Mouse (Mus musculus) adrenal gland, adult 18-20 months (tissue): ENCODE results near the gene Acly. TPM values are rescaled to one million over a fixed set of nuclear protein-coding genes. Genes with fewer than 3 reads are reported as not detected.

Source experiments
- DNase-seq, 2 experiments: peaks; one replicate each; pipeline ENCODE4 v3.0.0; 2021 to 2022; ENCODE audit warnings: low spot score in 2 of 2
- long read RNA-seq, 2 experiments: library from polyadenylated mRNA; stranded (forward); transcript quantifications; one replicate each; pipeline ENCODE4 v2.0.0; 2021
- total RNA-seq, 2 experiments: library from RNA; stranded (reverse); gene quantifications; 1 replicate in 1 of 2; 2 replicates in 1 of 2; pipeline ENCODE4 v1.2.3; 2021

The Acly gene
- total RNA-seq: 1,000 to 10,000 TPM; 1,875 to 2,782 TPM
- long read RNA-seq, experiment 1, full-length matches to known transcripts: 7,105 of 8,038 reads
- long read RNA-seq, experiment 1, partial matches to known transcripts: 529 of 8,038 reads
- long read RNA-seq, experiment 1, other reads (novel, unspliced or antisense): 404 of 8,038 reads
- long read RNA-seq, experiment 2, full-length matches to known transcripts: 3,663 of 5,015 reads
- long read RNA-seq, experiment 2, partial matches to known transcripts: 1,138 of 5,015 reads
- long read RNA-seq, experiment 2, other reads (novel, unspliced or antisense): 214 of 5,015 reads

DNA sequence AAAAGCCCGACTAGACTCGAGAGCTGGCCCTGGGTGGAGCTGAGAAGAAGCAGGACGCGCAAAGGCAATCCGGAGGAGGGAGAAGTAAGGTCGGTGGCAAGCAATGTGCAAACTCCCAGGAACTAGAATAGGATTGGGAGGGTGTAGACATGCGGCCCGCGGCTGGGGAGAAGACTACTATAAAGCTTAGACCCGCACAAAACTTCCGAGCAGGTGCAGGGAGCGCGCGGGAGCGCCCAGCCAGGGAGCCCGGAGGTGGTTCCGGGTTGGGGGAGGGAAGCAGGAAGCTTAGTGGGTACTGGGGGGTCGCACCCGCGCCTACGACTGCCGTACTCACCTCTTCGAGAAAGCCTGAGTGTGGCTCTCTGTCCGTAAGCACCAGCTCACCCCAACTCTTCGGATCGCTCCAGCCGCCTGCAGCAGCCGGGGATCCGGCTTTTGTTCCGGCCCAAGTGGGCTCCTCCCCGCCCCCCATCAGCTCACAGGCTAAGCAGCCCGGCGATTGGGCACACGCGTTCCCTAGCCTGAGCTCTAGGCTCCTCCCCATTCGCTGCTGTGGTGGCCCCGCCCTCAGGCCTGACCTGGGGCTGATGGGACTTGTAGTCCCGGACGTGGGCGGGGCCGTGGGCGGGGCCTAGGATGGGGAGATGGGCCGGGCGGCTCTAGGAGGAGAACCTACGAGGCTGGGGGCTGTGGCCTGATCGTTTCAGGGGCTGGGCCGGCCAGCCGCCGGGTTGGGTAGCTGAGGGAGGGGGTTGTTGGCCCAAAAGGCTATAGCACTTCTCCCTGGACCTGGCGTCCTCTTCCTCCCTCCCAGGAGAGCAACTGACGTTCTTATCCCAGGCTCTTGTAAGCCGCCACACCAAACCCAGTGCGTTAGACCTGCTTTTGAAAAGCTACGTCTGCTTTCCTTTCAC, at the start of gene Acly:
TSS of gene Acly (minus strand) at position 543 of the 917 bp plus-strand sequence.
- DNase-seq: peak; percentile 96 to 98

DNA sequence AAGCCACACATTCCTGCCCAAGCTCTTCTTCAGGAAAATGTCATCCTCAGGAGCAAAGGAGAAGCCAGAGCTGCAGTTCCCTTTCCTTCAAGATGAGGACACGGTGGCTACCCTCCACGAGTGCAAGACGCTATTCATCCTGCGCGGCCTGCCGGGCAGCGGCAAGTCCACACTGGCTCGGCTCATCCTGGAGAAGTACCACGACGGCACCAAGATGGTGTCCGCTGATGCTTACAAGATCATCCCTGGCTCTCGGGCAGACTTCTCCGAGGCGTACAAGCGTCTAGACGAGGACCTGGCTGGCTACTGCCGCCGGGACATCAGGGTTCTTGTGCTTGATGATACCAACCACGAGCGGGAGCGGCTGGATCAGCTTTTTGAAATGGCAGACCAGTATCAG, 48.5 kb upstream of the Acly start:
- DNase-seq: no peak

DNA sequence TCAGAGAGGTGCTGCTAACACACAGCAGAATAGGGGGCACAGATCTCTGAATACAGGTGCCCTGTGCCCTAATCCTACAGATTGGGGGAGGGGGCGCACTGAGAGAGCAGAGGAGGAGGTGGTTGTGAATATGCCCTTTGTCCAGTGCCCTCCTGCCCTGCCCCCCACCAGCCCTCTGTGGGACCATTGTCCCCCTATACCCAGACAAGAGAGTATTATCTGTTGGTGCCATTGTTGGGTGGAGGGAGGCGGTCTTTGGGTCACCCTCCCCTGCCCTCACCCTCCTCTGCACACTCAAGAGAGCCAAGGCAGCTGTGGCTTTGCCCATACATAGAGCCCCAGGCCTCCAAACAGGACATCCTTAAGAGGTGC, 47.7 kb upstream of the Acly start:
- no peak for DNase-seq

DNA sequence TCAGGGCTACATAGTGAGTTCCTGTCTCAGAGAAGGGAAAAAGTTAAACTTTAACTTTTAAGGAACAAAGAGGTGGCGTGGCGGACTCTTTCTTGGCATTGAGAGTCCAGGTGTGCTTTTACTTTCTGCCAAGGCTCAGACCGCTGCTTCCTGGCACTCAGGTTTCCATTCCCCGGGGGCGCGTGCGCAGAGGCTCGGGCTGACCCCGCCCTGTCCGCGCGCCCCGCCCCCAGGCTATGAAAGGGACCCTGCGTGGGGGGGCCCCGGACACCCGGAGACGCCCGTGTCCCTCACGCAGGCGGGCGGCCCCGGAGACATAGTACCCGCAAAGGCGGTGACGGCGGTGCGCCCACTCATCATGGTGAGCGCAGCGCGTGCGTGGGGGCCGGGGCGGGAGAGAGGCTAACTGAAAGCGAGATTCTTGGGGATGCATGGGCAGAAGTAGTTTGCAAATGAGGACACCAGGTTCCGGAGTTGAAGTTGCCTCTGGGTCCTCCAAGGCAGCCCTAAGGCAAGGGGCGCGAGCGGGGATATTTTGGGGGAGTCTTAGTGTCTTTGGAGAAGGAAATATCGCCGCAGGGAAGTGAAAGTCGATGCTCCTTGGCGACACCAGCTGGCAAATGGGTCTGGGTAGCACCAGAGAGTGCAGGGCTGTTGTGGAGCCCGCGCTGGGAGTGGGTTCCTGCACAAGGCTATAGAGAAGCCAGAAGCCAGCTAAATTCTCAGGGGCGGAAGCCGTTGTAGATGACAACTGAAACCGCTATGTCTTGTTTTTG, 47.1 kb upstream of the Acly start, which contains the start of gene Cnp:
TSS of gene Cnp (plus strand) at position 197 of the 776 bp plus-strand sequence.
- peak; percentile 84 to 86 for DNase-seq

GRCm38 (mm10) chr11:100574188-100574587, 46.4 kb upstream of the Acly start:
- no peak for DNase-seq

DNA sequence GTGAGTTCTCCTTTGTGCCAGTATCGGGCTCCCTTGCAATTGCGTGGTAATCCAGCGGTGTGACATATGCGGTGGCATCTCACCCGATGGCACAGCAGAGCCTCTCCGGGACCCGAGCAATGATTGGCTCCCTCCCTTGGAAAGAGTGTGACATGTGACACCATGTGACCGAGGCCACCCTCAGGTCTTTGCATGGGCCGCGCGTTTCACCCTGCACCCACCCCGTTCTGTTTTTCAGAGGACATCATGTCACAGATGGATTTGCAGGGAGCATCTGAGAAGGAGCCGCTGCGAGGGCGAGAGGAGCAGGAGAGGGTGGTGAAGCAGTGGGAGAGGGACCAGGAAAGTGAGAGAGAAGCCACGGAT, 43.4 kb upstream of the Acly start:
- DNase-seq: no peak

GRCm38 (mm10) chr11:100570430-100571201, 42.8 kb upstream of the Acly start:
- DNase-seq: peak; percentile 69 to 79

DNA sequence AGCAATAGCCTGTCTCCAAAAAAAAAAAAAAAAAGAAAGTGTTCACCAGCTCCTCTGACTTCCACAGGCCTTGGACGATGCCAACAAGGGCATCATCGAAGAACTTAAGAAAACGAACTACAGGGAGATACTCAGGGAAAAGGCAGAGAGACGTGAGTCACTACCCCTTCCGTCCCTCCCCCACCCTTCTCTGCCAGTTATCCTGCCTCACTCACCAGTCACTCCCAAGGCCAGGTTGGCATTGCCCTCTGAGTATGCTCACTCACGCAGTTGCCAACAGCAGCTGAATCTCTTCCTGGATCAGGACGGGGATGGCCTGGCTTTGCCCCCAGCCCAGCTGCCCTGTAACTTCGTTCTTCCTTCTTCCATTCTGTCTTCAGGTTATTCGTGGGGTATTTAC, 42.0 kb upstream of the Acly start:
- peak in 1 of 2 experiments; percentile 46 for DNase-seq

- no peak for DNase-seq
These were observed 40.9 kb upstream of the Acly start for GRCm38 (mm10) chr11:100568692-100569091.

DNA sequence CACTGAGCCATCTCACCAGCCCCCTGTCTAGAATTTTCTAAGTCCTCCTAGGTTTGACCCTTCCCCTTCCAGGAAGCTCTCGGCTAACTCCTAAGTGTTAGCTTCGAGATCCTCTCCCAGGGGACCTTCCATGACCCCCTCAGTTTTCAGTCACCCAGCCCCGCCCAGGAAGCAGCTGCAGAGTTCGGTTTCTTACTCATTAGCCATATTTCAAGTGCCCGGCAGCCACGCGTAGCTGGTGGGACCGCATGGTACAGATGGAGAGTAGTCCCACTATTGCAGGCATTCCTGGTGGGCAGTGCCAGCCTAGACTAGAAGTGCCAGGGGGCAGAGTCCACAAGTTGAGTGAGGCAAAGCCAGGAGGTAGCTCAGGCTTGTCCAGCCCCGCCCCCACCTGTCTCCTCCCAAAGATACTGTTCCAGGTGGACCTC, 40.0 kb upstream of the Acly start:
- DNase-seq: no peak

GRCm38 (mm10) chr11:100567229-100567628, 39.4 kb upstream of the Acly start:
- DNase-seq: no peak

DNA sequence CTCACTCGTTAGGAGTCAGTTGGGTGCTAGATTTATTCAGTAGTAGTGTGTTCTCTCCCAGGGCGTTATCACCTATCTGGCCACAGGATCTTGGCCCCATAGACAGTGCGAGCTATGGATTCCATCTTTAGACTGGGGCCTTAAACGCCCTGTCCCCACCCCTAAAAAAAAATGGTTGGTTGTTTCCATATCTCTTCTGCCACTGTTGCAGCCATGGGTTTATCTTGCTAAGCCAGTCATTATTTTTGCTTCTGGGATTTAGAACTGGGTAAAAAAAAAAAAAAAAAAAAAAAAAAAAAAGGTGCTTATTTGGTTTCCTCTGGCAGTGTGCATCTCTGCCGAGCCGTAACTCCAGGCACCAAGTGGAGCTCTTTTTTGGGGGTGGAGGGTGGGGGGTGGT, 36.9 kb upstream of the Acly start:
- DNase-seq: no peak

DNA sequence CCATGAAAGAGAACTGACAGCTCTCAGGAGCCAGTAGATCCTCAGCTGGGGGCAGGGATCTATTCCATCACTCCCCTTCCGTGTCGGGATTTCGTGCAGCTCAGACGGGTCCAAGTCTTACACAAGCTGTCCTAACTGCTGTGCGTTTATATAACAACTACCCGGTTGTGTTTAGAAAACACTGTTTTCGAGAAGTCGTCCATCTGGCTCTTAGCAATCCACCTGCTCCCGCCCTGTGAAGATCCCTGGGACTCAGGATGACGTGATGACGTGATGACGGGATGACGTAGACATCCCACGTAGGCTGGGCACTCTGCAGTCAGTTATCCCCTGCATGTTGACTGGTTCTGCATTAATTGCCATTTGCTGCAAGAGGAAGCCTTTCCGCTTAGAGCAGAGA, 36.5 kb upstream of the Acly start:
- no peak for DNase-seq

GRCm38 (mm10) chr11:100561748-100562147, 33.9 kb upstream of the Acly start:
- no peak for DNase-seq

DNA sequence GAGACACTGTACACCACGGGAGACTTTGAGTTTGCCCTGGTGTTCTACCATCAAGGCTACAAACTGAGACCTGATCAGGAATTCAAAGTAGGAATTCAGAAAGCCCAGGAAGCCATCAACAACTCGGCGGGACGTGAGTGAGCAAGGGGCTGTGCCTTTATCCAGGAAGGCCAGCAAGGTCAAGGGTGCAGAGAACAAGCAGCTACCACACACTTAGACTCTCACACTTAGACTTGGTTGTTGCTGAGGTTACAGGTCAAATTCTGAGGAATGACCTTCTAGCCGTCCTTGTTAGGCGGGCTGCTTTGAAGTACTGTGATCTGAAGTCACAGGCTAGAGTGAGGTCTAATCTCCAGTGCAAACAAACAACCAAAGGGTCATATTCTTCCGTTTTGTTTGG, 31.7 kb upstream of the Acly start:
- no peak for DNase-seq

GRCm38 (mm10) chr11:100557563-100557962, 29.8 kb upstream of the Acly start:
- DNase-seq: no peak

DNA sequence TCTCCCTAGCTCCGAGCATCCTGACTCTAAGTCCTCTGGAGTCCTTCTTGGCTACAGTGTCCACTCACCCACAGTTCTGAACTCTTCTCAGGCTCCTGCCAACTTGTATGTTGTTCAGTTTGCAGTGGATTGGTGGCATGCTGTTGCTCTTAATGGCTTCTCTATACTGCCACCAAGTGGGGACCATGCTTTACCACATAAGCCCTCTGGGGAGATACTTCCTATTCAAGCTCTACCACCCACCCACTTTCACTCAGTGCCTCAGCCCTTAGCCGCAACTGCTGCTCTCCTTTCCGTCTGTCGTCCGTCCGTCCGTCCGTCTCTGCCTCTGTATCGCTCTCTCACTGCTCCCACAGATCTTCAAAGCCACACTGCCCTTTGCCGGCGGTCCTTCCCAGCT, 27.8 kb upstream of the Acly start:
- DNase-seq: peak in 1 of 2 experiments; percentile 48

DNA sequence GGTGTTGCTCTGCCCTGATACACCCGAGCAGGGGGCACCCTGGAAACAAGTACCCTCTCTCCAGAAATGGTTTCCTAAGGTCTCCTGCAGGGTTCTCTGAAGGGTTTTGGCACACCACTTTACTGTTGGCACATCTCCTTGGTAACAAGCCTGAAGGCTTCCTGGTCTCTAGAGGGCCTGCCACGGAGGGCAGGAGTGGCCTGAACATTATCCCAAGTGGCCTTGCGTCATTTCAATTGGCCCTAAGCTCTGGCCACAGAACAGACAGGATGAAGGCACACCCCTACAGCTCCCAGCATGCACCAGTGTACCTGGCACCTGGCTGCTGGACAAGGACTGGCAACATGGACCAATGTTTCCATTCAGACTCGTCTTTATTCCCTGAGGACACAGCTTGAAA, 25.0 kb upstream of the Acly start:
- no peak for DNase-seq

DNA sequence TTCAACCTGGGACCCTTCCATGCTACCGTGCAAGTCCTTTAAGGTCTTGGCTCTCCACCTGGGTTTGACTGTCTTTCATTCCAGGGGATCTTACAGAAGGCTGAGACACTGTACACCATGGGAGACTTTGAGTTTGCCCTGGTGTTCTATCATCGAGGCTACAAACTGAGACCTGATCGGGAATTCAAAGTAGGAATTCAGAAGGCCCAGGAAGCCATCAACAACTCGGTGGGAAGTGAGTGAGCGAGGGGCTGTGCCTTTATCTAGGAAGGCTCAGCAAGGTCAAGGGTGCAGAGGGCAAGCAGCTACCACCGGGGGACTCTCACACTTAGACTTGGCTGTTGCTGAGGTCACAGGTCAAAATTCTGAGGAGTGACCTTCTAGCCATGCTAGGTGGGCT, 22.3 kb upstream of the Acly start:
- DNase-seq: no peak

DNA sequence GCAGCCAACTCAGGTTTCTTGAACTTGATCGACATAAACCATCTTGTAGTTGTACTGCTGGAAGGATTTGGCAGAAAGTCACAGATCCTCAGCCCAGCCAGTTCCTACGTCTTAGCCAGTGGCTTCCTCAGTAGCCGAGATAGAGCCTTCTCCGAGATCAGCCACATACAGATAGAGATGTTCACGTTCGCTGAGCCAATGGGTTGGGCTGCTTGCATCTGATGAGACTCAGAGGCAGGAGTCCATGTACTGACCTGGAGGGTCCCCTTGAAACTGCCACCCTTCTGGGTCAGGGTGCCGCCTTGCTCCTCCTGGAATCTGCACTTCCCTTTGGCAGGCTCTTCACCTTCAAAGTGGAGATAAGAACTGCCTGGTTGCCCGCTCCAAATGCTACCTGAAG, 21.7 kb upstream of the Acly start:
- no peak for DNase-seq

- no peak for DNase-seq
These were observed 20.3 kb upstream of the Acly start for GRCm38 (mm10) chr11:100548141-100548540.
